Mouse (Mus musculus) myocyte (in vitro differentiated cells): ENCODE data around the gene Sh2b3. TPM values are rescaled to one million over a fixed set of nuclear protein-coding genes. Genes with fewer than 3 reads are reported as not detected.

ENCODE experiments used
- H3K27me3 ChIP-seq: one replicate; pipeline ENCODE4 v1.6.1; 2011; ENCODE audit not compliant: control insufficient read depth, insufficient read depth, insufficient read length
- H3K36me3 ChIP-seq: one replicate; pipeline ENCODE4 v1.6.1; 2011; ENCODE audit not compliant: control insufficient read depth, insufficient read depth
- H3K4me2 ChIP-seq: one replicate; pipeline ENCODE4 v1.6.1; 2011; ENCODE audit warnings: low read depth, control low read depth
- H3K4me3 ChIP-seq: one replicate; pipeline ENCODE4 v1.5.1; 2011; ENCODE audit warnings: mild to moderate bottlenecking, control low read depth, moderate library complexity
- H3K79me2 ChIP-seq: one replicate; pipeline ENCODE4 v1.6.1; 2011; ENCODE audit not compliant: control insufficient read depth, insufficient read depth
- H3ac ChIP-seq: one replicate; pipeline ENCODE4 v1.6.1; 2011; ENCODE audit not compliant: control insufficient read depth, insufficient read length
- CEBPB ChIP-seq: IDR thresholded peaks from 2 replicates; pipeline ENCODE4 v1.6.1; 2011; ENCODE audit warnings: mild to moderate bottlenecking, moderate library complexity; ENCODE audit not compliant: poor library complexity, insufficient read depth, severe bottlenecking
- E2F4 ChIP-seq: IDR thresholded peaks from one replicate; pipeline ENCODE4 v1.6.1; 2011; ENCODE audit warnings: mild to moderate bottlenecking, control low read depth, moderate library complexity; ENCODE audit not compliant: insufficient read depth
- MAX ChIP-seq: IDR thresholded peaks from one replicate; pipeline ENCODE4 v1.6.1; 2011; ENCODE audit warnings: low read depth, mild to moderate bottlenecking, control low read depth
- MYOD1 ChIP-seq, 3 experiments: IDR thresholded peaks; one replicate each; pipeline ENCODE4 v1.6.1; 2011; ENCODE audit warnings: control low read depth in 2 of 3, low read depth in 2 of 3, mild to moderate bottlenecking in 2 of 3, moderate library complexity in 1 of 3; ENCODE audit not compliant: insufficient read length in 2 of 3, control insufficient read depth in 1 of 3
- MYOG ChIP-seq, 3 experiments: IDR thresholded peaks; one replicate each; pipeline ENCODE4 v1.6.1; 2011; ENCODE audit warnings: control low read depth in 2 of 3, low read depth in 2 of 3, mild to moderate bottlenecking in 2 of 3; ENCODE audit not compliant: insufficient read length in 2 of 3, control insufficient read depth in 1 of 3, insufficient read depth in 1 of 3
- POLR2A ChIP-seq: IDR thresholded peaks from one replicate; pipeline ENCODE4 v1.6.1; 2011; ENCODE audit warnings: low read depth, mild to moderate bottlenecking, control low read depth, moderate library complexity; ENCODE audit not compliant: insufficient read length
- POLR2AphosphoS2 ChIP-seq: IDR thresholded peaks from one replicate; pipeline ENCODE4 v1.6.1; 2011; ENCODE audit warnings: low read depth, control low read depth; ENCODE audit not compliant: insufficient read length
- REST ChIP-seq: IDR thresholded peaks from one replicate; pipeline ENCODE4 v1.6.1; 2011; ENCODE audit warnings: mild to moderate bottlenecking, control low read depth, moderate library complexity; ENCODE audit not compliant: insufficient read depth, insufficient read length
- SRF ChIP-seq: IDR thresholded peaks from one replicate; pipeline ENCODE4 v1.6.1; 2011; ENCODE audit warnings: low read depth; ENCODE audit not compliant: control insufficient read depth, insufficient read length
- TCF12 ChIP-seq: IDR thresholded peaks from one replicate; pipeline ENCODE4 v1.6.1; 2011; ENCODE audit warnings: mild to moderate bottlenecking, control low read depth; ENCODE audit not compliant: poor library complexity, insufficient read depth, severe bottlenecking
- TCF3 ChIP-seq: IDR thresholded peaks from one replicate; pipeline ENCODE4 v1.6.1; 2011; ENCODE audit warnings: low read depth, control low read depth; ENCODE audit not compliant: insufficient read length
- USF1 ChIP-seq: IDR thresholded peaks from one replicate; pipeline ENCODE4 v1.6.1; 2011; ENCODE audit warnings: low read depth, mild to moderate bottlenecking, control low read depth, moderate library complexity
- polyA plus RNA-seq: library from polyadenylated mRNA; unstranded; fragments of >200 nt; fragmentation: generic; extraction: Trizol; gene quantifications from one replicate; pipeline ENCODE4 v1.2.1, GENCODE M21; 2012; ENCODE audit warnings: missing spikeins

The Sh2b3 gene
- polyA plus RNA-seq, 1 experiment, result 37.4 TPM

- no peak overlapping the region for H3ac ChIP-seq
- peak overlapping the region; percentile 97 for H3K4me2 ChIP-seq
- no peaks in the 10 kb centered on the region for H3K27me3 ChIP-seq
- H3K36me3 ChIP-seq, result no peaks in the 10 kb centered on the region
- H3K4me3 ChIP-seq, result peak overlapping the region; percentile 85
- TF ChIP-seq MYOD1 (IDR thresholded peaks at IDR 0.05; ENCODE audit: control insufficient read depth in 1 of 3, insufficient read length in 2 of 3, low read depth in 2 of 3) (peak in 1 of 3 experiments; percentile 23), E2F4 (no peak), MYOG (IDR thresholded peaks at IDR 0.05; ENCODE audit: control insufficient read depth in 1 of 3, insufficient read depth in 1 of 3, insufficient read length in 2 of 3, low read depth in 2 of 3) (peak in 1 of 3 experiments; percentile 46)
- peaks cover 75% of the 10 kb centered on the region for H3K79me2 ChIP-seq
Observed at GRCm38 (mm10) chr5:121833572-121834240, 3.7 kb downstream of the Sh2b3 start.

- no peak overlapping the region for H3ac ChIP-seq
- H3K36me3 ChIP-seq, result peaks cover under 1% of the 10 kb centered on the region
- no peak for TF ChIP-seq MAX
- TF ChIP-seq SRF, result no peak
- no peak for TF ChIP-seq REST
- TF ChIP-seq TCF12, result no peak
- no peak for TF ChIP-seq CEBPB
- H3K27me3 ChIP-seq, result no peaks in the 10 kb centered on the region
- H3K4me3 ChIP-seq, result peak overlapping the region; percentile 85
- peaks cover 77% of the 10 kb centered on the region for H3K79me2 ChIP-seq
- peak overlapping the region; percentile 97 for H3K4me2 ChIP-seq
Observed at GRCm38 (mm10) chr5:121833159-121833558, 4.3 kb downstream of the Sh2b3 start.

- Histone ChIP-seq H3K4me3 (peak overlapping the region; percentile 85), H3ac (no peak overlapping the region), H3K36me3 (peaks cover 7% of the 10 kb centered on the region), H3K79me2 (peaks cover 83% of the 10 kb centered on the region), H3K27me3 (no peaks in the 10 kb centered on the region), H3K4me2 (no peak overlapping the region)
- no peak for TF ChIP-seq SRF
- TF ChIP-seq MAX, result no peak
- TF ChIP-seq MYOG (IDR thresholded peaks at IDR 0.05; ENCODE audit: control insufficient read depth in 1 of 3, insufficient read depth in 1 of 3, insufficient read length in 2 of 3, low read depth in 2 of 3), result no peak
- TF ChIP-seq E2F4, result no peak
- TF ChIP-seq TCF3, result no peak
- no peak for TF ChIP-seq TCF12
- no peak for TF ChIP-seq CEBPB
- no peak for TF ChIP-seq USF1
- TF ChIP-seq REST, result no peak
- no peak for TF ChIP-seq POLR2A
- TF ChIP-seq POLR2AphosphoS2, result no peak
- no peak for TF ChIP-seq MYOD1 (IDR thresholded peaks at IDR 0.05; ENCODE audit: control insufficient read depth in 1 of 3, insufficient read length in 2 of 3, low read depth in 2 of 3)
Observed at GRCm38 (mm10) chr5:121832376-121833155, 4.9 kb downstream of the Sh2b3 start.

- peak; percentile 19 for TF ChIP-seq POLR2A
- TF ChIP-seq POLR2AphosphoS2, result no peak
- Histone ChIP-seq H3K36me3 (peaks cover 20% of the 10 kb centered on the region), H3K27me3 (no peaks in the 10 kb centered on the region), H3ac (no peak overlapping the region), H3K4me2 (no peak overlapping the region), H3K79me2 (peaks cover 94% of the 10 kb centered on the region), H3K4me3 (no peak overlapping the region)
Observed at GRCm38 (mm10) chr5:121831002-121831601, 6.3 kb downstream of the Sh2b3 start.

- peaks cover 24% of the 10 kb centered on the region for H3K36me3 ChIP-seq
- TF ChIP-seq POLR2A (peak; percentile 6), REST (no peak), TCF12 (no peak), POLR2AphosphoS2 (peak; percentile 32), MYOD1 (IDR thresholded peaks at IDR 0.05; ENCODE audit: control insufficient read depth in 1 of 3, insufficient read length in 2 of 3, low read depth in 2 of 3) (no peak)
- H3K4me2 ChIP-seq, result no peak overlapping the region
- no peaks in the 10 kb centered on the region for H3K27me3 ChIP-seq
- H3ac ChIP-seq, result no peak overlapping the region
- peaks cover 95% of the 10 kb centered on the region for H3K79me2 ChIP-seq
- H3K4me3 ChIP-seq, result no peak overlapping the region
Observed at GRCm38 (mm10) chr5:121828491-121829432, 8.7 kb downstream of the Sh2b3 start.
